Comparison of ENCODE assay signal across 8 mouse cellular contexts in the genomic region with DNA sequence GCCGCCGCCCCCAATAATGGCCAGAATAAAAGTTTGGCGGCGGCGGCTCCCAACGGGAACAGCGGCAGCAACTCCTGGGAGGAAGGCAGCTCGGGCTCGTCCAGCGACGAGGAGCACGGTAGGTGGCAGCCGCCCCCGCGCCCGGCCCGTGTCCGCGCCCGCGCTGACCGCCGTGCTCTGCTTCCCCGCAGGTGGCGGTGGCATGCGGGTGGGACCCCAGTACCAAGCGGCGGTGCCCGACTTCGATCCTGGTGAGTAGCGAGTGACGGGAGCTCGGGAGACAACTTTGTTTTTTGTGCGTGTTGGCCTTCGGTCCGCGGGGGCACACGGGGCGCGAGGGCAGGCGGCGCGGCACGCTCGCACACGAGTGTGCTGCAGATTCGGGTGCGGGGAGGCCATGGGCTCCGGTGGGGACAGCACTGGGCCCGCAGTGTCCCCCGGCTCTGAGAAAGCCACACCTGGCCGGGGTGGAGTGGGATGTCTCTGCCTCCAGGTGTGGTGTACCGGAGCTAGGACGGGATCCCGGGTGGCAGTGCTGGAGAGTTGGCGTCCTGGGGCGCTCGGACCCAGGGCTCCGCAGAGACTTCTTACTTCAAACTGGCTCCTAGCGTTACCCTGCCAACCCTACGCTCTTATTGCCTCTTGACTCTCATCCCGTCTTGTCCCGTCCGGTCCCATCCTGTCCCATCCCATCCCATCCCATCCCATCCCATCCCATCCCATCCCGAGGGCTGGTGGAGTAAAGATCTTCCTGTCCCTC. TPM values are rescaled to one million over a fixed set of nuclear protein-coding genes. Genes with fewer than 3 reads are reported as not detected.
DNase-seq lines count a peak whose midpoint lies in the region; ATAC-seq lines count a peak whose summit lies in the region.

No protein-coding gene starts in this region.

- no peaks in the 10 kb centered on the region for H3K9me3 ChIP-seq in embryonic facial prominence, embryonic 12.5 days
- no peaks in the 10 kb centered on the region for H3K9me3 ChIP-seq in heart, embryonic 15.5 days (replicated peaks)
- H3K9me3 ChIP-seq in lung, embryonic 16.5 days (ENCODE audit: control insufficient read depth, low read length) = no peaks in the 10 kb centered on the region

- no peak for ATAC-seq in embryonic facial prominence, embryonic 12.5 days (ENCODE audit: insufficient number of reproducible peaks, insufficient read depth, low FRiP score, low TSS enrichment)
- ATAC-seq in heart, embryonic 15.5 days (replicated peaks; ENCODE audit: insufficient number of reproducible peaks, insufficient read depth, low FRiP score, low read depth) = no peak
- ATAC-seq in lung, embryonic 16.5 days (ENCODE audit: low read depth) = peak; percentile 6; the same call in 1 of the 2 replicates

- H3K27me3 ChIP-seq in embryonic facial prominence, embryonic 12.5 days = no peaks in the 10 kb centered on the region
- H3K27me3 ChIP-seq in heart, embryonic 15.5 days = no peaks in the 10 kb centered on the region
- no peaks in the 10 kb centered on the region for H3K27me3 ChIP-seq in lung, embryonic 16.5 days (ENCODE audit: control insufficient read depth, insufficient read depth, low read depth, low read length)

- peak overlapping the region; percentile 91 for H3K4me2 ChIP-seq in embryonic facial prominence, embryonic 12.5 days (replicated peaks)
- H3K4me2 ChIP-seq in heart, embryonic 15.5 days = peak overlapping the region; percentile 83
- H3K4me2 ChIP-seq in lung, embryonic 16.5 days (ENCODE audit: low read depth, low read length) = peak overlapping the region; percentile 90

- under 1% methylated on average over 64 of the region's 65 CpGs for WGBS in embryonic facial prominence, embryonic 12.5 days
- under 1% methylated on average over 65 of the region's 65 CpGs for WGBS in heart, embryonic 15.5 days
- 0% methylated on average over 63 of the region's 65 CpGs for WGBS in lung, embryonic 16.5 days

- peaks cover 13% of the 10 kb centered on the region for H3K4me1 ChIP-seq in embryonic facial prominence, embryonic 12.5 days
- H3K4me1 ChIP-seq in heart, embryonic 15.5 days (replicated peaks) = peaks cover 30% of the 10 kb centered on the region
- H3K4me1 ChIP-seq in lung, embryonic 16.5 days (replicated peaks; ENCODE audit: control insufficient read depth, insufficient read depth, low read length) = peaks cover 21% of the 10 kb centered on the region

- peak overlapping the region; percentile 97 for H3K9ac ChIP-seq in embryonic facial prominence, embryonic 12.5 days
- peak overlapping the region; percentile 96 for H3K9ac ChIP-seq in heart, embryonic 15.5 days
- peak overlapping the region; percentile 98 for H3K9ac ChIP-seq in lung, embryonic 16.5 days (ENCODE audit: low read length)

- peak overlapping the region; percentile 97 for H3K4me3 ChIP-seq in embryonic facial prominence, embryonic 12.5 days
- H3K4me3 ChIP-seq in heart, embryonic 15.5 days = peak overlapping the region; percentile 86
- peak overlapping the region; percentile 96 for H3K4me3 ChIP-seq in lung, embryonic 16.5 days (ENCODE audit: low read length)

- DNase-seq in 3T3-L1 (ENCODE audit: low read depth, low spot score) = peak; percentile 31
- DNase-seq in adrenal gland, adult 18-20 months (ENCODE audit: low spot score in 2 of 2) = peak; percentile 50 to 67
- DNase-seq in kidney, postnatal 14 days = peak; percentile 58
- peak; percentile 26 for DNase-seq in retina, embryonic 14.5 days (ENCODE audit: low spot score)
- DNase-seq in thymus, postnatal 36 days = peak; percentile 43 to 65

- H3K36me3 ChIP-seq in embryonic facial prominence, embryonic 12.5 days = peaks cover 12% of the 10 kb centered on the region; the same call in 1 of the 2 replicates
- H3K36me3 ChIP-seq in heart, embryonic 15.5 days = peaks cover 9% of the 10 kb centered on the region; the same call in 1 of the 2 replicates
- H3K36me3 ChIP-seq in lung, embryonic 16.5 days (ENCODE audit: control insufficient read depth, insufficient read depth, low read length) = peaks cover 7% of the 10 kb centered on the region

- peak overlapping the region; percentile 100 for H3K27ac ChIP-seq in embryonic facial prominence, embryonic 12.5 days
- H3K27ac ChIP-seq in heart, embryonic 15.5 days = peak overlapping the region; percentile 99
- peak overlapping the region; percentile 99 for H3K27ac ChIP-seq in lung, embryonic 16.5 days (ENCODE audit: low read length)

RNA-seq across cellular contexts. Expression of gene Rcor1, which starts 0.8 kb away (rescaled TPM):
- 10 to 100 TPM; 53.5 to 58.5 TPM for total RNA-seq in adrenal gland, adult 18-20 months (2021)
- polyA plus RNA-seq in embryonic facial prominence, embryonic 12.5 days (2016; fragmentation: Nextera tagmentation; extraction: Ambion mirVana) = 13.0 TPM in 2 replicates
- 6.5 and 7.9 TPM in 2 replicates for polyA plus RNA-seq in heart, embryonic 15.5 days (2015; fragmentation: Nextera tagmentation; extraction: Ambion mirVana)
- polyA plus RNA-seq in lung, embryonic 16.5 days (2015; fragmentation: Nextera tagmentation; extraction: Ambion mirVana) = 8.8 and 10.4 TPM in 2 replicates
